Mouse (Mus musculus) c-Kit-positive CD71-positive TER-119-positive erythroid progenitor cells, embryonic 14.5 days (primary cell): ENCODE measurements at regions not wholly inside any gene's neighbourhood (a gene's known extent, or its start where the extent isn't known, plus 50 kb on each side); places are given as distances from the start of the nearest gene placed in this dataset.

Experiments
- DNase-seq: peaks from one replicate; pipeline ENCODE4 v3.0.0-alpha.2; 2013; ENCODE audit warnings: low spot score

DNA sequence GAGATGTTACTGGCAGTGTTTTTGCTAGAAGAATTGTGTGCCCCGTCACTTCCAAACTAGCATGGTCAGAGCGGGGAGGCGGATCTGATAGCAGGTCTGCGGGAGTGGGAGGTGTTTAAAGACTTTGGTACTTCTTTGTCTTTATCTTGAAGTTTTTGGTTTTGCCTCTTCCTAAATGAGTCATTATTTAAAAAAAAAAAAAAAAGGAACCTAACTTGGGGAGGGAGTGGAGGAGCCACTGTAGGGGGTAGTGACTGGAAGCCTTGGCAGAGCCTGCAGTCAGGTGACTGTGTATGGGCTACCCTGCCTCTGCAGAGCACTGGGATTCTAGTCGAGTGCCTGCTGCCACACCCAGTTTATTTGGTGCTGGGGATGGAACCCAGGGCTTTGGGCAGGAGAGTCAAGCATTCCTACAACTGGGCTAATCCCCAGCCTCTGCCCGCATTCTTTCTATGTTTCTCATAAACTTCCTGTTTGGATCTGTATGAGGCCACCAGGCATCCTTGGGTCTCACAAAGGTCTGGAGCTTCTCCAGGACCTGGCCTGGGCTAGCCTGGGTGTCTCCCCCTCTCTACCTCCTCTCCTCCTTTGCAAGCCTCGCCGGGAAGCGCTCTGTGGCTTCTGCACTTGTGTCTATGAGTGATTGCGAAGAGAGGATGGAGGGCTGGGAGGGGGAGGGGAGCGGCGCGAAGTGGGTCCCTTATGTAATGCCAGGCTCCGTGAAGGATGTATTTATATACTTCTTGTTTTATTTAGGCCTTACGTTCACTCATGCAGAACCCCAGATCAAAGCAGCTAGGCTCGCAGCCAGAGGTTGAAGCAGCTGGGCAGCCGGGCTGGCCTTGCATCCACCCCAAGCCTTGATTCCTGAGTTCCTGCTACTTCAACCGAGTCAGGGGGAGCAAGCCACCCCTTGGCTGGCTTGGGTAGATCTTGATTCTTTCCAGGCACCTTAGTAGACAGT lies 143.1 kb upstream of the Mrps10 start:
- DNase-seq = no peak

- DNase-seq = no peak
These were observed 147.5 kb upstream of the Mrps10 start for GRCm38 (mm10) chr17:47221068-47221796.

- no peak for DNase-seq
These were observed 148.8 kb upstream of the Mrps10 start for GRCm38 (mm10) chr17:47219846-47220245.

GRCm38 (mm10) chr17:47216490-47216889 lies 152.2 kb upstream of the Mrps10 start:
- DNase-seq = no peak

DNA sequence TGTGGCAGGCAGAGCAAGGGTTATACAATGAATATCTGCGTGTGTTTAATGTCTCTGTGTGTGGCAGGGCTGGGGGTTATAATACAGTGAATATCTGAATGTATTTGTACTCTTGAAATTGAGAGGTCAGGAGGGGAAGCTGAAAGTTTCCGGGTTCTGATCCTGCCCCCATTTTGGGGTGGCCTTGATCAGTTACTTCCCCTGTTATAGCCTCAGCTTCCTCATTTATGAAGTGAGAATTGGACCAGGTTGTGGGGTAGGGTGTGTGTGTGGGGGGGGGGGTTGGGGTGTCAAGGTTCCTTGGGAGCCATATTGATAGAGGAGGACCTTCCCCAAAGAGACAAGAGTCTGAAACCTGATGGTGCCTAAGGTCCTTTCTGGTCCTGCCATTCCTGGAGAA lies 152.8 kb upstream of the Mrps10 start:
- DNase-seq = no peak

DNA sequence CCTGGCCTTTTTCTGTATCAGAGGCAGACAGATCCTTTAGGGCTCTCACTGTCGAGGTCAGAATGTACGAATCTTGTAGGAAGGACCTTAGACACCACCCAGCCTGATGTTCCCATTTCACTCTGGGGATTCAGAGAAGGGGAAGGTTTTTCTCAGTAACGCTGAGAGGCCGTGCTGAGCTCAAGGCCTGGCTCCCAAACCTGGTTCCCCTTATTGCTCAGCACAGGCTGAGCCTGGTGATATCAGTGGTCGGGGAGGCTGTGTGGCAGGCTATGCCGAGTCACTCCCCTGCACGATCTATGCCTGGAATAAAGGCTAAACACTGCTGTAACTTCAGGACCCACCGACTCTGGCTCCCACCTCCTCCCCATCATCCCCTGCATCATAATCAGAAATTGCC lies 154.6 kb upstream of the Mrps10 start:
- DNase-seq = no peak

- no peak for DNase-seq
These were observed 158.1 kb upstream of the Mrps10 start for GRCm38 (mm10) chr17:47210441-47211196.

- DNase-seq = no peak
These were observed 159.7 kb upstream of the Mrps10 start for GRCm38 (mm10) chr17:47208886-47209585.

- DNase-seq = no peak
These were observed 161.2 kb upstream of the Mrps10 start for GRCm38 (mm10) chr17:47207471-47207870.

- DNase-seq = no peak
These were observed 164.1 kb upstream of the Mrps10 start for GRCm38 (mm10) chr17:47204470-47205162.

DNA sequence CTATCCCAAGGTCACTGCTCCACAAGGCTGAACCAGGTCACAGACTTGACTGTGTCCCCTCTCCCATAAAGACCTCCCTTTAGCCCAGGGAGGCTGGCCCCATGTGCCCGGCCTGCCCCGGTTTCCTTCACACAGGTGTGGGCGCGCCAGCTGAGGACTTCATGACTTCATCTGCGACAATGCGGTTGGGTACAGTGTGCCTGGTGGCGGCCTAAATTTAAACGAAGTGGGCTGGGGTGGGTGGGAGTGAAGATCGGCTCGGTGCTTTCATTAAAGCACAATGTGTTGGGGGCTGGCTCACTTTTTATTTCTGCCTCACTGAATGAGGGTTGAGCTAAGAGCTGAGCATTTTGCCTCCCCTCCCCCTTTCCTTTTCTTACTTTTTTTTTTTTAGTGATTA lies 169.5 kb upstream of the Mrps10 start:
- no peak for DNase-seq

GRCm38 (mm10) chr17:47197957-47198356 lies 170.7 kb upstream of the Mrps10 start:
- DNase-seq = no peak

DNA sequence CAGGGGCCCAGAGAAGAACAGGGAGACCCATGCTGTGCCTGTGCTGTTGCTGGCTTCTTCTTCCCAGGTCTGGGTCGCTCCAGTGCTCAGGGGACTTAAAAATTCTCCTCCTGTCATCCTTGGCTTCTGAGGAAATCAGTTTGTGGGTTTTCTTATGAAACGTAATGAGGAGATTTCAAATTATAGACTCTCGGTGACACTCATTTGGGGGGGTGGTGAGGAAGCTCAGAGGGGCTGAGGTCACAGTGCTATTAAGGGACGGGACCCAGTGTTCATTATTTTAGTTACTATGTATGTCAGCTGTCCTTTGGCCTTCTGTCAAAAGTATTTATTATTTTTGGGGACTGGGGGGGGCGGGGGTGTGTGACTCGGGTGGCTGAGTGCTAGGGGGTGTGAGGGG lies 171.7 kb upstream of the Mrps10 start:
- DNase-seq = no peak

DNA sequence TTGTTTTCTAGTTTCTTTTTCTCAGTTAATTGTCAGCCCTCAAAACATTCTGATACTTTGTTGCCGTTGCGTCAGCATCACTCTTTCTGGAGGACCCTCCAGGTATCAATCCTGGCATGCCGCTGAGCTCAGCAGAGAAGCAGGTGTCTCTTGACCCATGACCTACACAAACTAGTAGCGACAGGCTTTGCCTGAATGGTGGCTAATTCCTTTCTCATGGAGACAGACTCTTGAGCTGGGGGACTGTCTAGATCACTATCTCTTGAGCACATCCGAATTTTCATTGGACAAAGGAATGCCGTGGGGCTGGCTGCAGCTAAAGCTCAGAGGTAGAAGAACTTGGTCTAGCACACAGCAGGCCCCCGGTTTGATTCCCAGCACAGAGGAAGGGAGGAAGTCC lies 172.7 kb upstream of the Mrps10 start:
- DNase-seq = no peak

- no peak for DNase-seq
These were observed 174.1 kb upstream of the Mrps10 start for GRCm38 (mm10) chr17:47194463-47195012.

DNA sequence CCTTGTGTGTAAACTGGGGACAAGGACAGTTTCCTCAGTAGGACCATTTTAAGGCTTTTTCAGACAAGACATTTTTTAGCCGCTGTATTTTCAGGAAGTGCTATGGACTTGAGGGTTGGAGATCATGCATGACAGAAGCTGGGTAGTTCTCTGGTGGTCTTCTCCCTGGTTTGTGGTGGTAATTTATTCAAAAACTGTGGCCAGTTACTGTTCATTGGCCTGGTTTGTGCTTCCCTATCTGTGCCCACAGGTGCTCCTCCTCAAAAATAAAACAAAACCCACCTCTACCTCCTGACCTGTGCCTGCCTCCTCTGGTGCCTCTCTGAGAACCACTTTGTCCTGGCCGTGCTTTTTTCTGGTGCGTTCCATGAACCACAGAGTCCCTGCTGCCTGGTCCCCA lies 177.3 kb upstream of the Mrps10 start:
- DNase-seq = no peak

DNA sequence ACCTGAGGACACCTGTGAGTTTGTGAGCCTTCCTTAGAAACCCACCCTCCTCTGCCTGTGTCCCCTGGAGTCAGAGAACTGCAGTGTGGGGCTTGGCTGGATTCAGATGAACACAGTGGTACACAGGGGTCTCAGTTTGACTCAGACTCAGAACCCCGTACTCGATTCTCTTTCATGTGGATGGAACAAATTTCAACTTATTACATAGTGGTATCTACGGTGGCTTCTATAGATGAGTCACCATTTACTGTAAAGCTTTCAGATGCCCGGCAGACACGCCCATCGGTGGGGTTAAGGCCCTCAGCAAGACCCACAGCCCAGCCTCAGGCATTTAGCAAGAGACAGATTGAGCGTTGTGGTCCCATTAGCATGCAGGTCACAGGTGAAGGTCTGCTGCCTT lies 178.9 kb upstream of the Mrps10 start:
- DNase-seq = no peak

DNA sequence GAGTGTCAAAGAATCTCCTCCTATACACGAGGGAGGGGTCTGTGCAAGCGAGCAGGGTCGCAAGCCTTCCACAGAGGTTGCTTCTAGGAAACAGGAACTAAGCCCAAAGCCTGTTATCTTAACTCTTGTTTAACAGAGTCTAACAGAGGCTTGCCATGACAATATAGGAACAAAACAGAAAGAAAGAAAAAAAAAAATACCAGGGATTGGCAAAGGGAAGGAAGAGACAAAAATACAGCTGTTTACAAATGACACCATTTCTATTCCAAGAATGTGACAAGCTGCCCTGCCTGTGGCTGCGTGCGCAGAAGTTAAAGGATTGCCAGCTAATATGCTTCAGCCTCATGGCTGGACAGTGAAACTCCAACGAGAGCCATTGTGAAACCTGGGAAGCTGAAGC lies 173.8 kb upstream of the Ubr2 start:
- DNase-seq = no peak

DNA sequence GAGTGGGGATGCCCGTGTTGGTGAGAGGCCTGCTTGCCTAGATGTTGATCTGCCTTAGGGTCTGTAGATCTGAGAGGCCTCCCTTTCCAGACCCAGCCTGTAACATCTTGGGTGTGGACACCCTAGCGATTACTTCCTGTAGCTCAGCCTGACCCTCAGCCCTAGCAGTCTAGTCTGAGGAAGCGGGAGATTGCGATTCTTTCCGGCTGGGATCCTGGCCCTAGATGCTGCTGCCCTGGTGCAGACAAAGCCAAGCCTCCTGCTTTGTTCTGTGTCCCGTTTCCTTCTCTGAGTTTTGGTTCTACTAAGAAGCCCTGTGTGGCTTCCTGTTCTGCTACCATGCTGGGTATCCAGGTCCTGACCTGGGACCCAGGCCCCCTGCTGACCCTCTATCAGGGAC lies 171.8 kb upstream of the Ubr2 start:
- DNase-seq = no peak

DNA sequence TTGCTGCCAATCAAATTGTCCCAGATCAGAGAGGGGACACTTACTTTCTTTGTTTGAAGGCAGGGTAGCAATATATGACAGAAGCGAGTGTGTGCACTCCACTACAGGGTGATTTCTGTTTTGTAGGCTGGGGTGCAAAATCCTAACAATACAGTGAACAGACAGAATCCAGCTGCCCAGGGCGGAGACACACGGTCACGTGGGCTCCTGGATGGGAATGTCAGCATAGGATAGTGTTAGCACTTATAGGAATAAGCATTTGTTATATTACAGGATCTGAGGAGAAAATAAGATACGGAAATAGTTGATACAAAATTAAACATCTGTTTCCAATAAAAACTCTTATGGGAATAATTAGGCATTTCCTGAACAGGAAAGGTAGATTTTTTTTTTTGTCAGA lies 169.1 kb upstream of the Ubr2 start:
- no peak for DNase-seq

DNA sequence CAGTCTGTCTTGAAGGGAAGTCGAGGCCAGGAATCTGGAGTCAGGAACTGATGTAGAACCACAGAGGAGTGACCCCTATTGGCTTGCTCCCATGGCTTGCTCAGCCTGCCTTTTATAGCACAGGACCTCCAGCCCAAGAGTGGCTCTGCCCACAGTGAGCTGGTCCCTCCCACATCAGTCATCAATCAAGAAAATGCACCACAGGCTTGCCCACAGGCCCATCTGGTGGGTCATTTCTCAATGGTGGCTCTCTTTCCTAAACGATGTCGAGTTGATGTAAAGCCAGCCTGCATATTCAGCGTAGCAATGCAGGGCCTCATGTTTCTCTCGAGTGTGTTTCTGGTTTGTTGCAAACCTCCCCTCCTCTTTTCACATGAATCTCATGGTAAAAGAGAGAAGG lies 168.3 kb upstream of the Ubr2 start:
- no peak for DNase-seq
